Mouse (Mus musculus) liver, embryonic 12.5 days (tissue): ENCODE data around the gene Cfap126. TPM values are rescaled to one million over a fixed set of nuclear protein-coding genes. Genes with fewer than 3 reads are reported as not detected.
"Not testable (repeated sequence)": the region's sequence is repeated elsewhere in the genome, so short reads cannot be mapped to it uniquely, and the experiment has no call there.

ENCODE experiments used
- ATAC-seq: fragments of 200-750 bp; cut with Nextera tagmentation; 2 replicates; pipeline ENCODE4 v1.8.0; 2017; ENCODE audit warnings: moderate number of reproducible peaks, mild to moderate bottlenecking, moderate library complexity
- H3K27ac ChIP-seq: fragments of 300-500 bp; sonication (generic); 2 replicates; pipeline ENCODE4 v1.5.1; 2016; ENCODE audit warnings: mild to moderate bottlenecking
- H3K27me3 ChIP-seq: fragments of 300-500 bp; sonication (generic); replicated peaks from 2 replicates; pipeline ENCODE4 v1.6.1; 2016; ENCODE audit warnings: mild to moderate bottlenecking, moderate library complexity
- H3K36me3 ChIP-seq: fragments of 300-500 bp; sonication (generic); 2 replicates; pipeline ENCODE4 v1.6.1; 2016; ENCODE audit warnings: mild to moderate bottlenecking, moderate library complexity
- H3K4me1 ChIP-seq: fragments of 300-500 bp; sonication (generic); 2 replicates; pipeline ENCODE4 v1.6.1; 2016
- H3K4me2 ChIP-seq: fragments of 300-500 bp; sonication (generic); 2 replicates; pipeline ENCODE4 v1.6.1; 2016; ENCODE audit warnings: mild to moderate bottlenecking, moderate library complexity
- H3K4me3 ChIP-seq: fragments of 300-500 bp; sonication (generic); 2 replicates; pipeline ENCODE4 v1.5.1; 2016; ENCODE audit warnings: mild to moderate bottlenecking, moderate library complexity
- H3K9ac ChIP-seq: fragments of 300-500 bp; sonication (generic); 2 replicates; pipeline ENCODE4 v1.6.1; 2016; ENCODE audit warnings: mild to moderate bottlenecking, moderate library complexity
- H3K9me3 ChIP-seq: fragments of 300-500 bp; sonication (generic); replicated peaks from 2 replicates; pipeline ENCODE4 v1.6.1; 2016; ENCODE audit warnings: mild to moderate bottlenecking, moderate library complexity
- WGBS: fragments of 180-500 bp; shearing (Covaris S2); methylation state at CpG from one replicate; pipeline ENCODE4 v1.1.7; 2016; ENCODE audit not compliant: insufficient replicate concordance; 5-methylcytosine and 5-hydroxymethylcytosine counted together
- polyA plus RNA-seq: library from polyadenylated mRNA; unstranded; fragments of >200 nt; fragmentation: Nextera tagmentation; extraction: Ambion mirVana; gene quantifications from 2 replicates; pipeline ENCODE4 v1.2.1, GENCODE M21; 2016

The Cfap126 gene
- polyA plus RNA-seq, 1 experiment from 2014 or later = 2.1 TPM

DNA sequence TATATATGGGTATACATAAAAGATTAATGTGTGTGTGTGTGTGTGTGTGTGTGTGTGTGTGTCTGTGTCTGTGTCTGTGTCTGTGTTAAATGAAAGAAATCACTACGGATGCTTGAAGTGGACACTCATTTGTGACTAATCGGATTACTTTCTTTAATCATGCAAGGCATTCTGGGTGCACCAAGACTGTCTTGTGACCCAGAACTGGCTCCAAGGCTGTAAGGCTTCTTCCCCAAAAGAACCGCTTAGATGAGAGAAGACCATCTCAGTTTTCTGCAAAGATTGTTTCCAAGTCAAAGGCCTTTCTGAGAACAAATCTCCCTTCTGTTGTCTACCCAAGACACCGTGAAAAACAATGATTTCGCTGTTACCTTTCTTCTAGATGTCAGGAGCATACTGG lies 36.5 kb upstream of the Cfap126 start:
- H3K9ac ChIP-seq, H3K9me3 ChIP-seq, H3K36me3 ChIP-seq, ATAC-seq, H3K4me2 ChIP-seq, H3K4me1 ChIP-seq, H3K27ac ChIP-seq, H3K4me3 ChIP-seq: not testable (repeated sequence)
- H3K27me3 ChIP-seq = peaks cover 45% of the 10 kb centered on the region
- WGBS = 38% methylated on average over 5 of the region's 5 CpGs

DNA sequence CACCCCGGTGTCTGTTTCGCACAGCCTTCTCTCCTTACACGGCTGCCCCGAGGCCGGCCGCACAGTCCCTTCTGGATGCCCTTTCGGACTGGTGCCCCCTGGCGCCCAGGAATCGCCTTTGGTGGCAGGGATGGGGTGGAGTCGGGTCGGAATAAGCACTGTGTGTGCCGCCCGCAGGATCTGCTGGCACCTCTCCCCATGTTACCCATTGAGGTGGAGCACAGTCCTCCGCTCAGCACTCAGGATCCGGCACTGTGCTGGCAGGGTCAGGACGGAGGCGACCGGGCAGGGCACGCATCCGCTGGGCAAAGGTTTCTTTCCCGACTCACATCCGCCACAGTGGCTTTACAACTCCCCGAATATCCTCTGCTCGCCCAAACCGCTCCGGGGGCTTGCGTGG lies 35.8 kb upstream of the Cfap126 start:
- ATAC-seq, H3K9me3 ChIP-seq, H3K9ac ChIP-seq, H3K4me1 ChIP-seq, H3K27ac ChIP-seq, H3K36me3 ChIP-seq: not testable (repeated sequence)
- Histone ChIP-seq H3K4me2 (peak overlapping the region; percentile 43), H3K27me3 (peaks cover 45% of the 10 kb centered on the region), H3K4me3 (peak overlapping the region; percentile 22)
- WGBS = 5% methylated on average over 19 of the region's 27 CpGs

DNA sequence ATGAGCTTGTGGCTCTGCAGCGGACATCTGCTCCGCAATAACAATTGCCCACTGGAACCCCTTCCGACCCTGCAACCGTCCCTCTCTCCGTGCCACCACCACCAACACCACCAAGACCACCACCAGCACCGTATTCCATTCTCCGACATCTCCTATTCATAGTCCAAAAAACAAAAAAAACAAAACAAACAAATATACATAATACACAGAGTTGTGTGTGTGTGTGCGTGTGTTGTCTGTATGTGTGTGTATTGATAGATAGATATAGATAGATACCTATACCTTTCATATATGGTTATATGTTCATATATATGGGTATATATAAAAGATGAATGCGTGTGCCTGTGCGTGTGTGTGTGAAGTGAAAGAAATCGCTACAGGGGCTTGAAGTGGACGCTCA lies 35.3 kb upstream of the Cfap126 start:
- not testable (repeated sequence) for ATAC-seq, H3K9ac ChIP-seq, H3K4me1 ChIP-seq, H3K9me3 ChIP-seq, H3K27ac ChIP-seq, H3K36me3 ChIP-seq
- H3K4me2 ChIP-seq = peak overlapping the region; percentile 43
- WGBS = 22% methylated on average over 12 of the region's 12 CpGs
- peak overlapping the region; percentile 2; the same call in 1 of the 2 replicates for H3K4me3 ChIP-seq
- H3K27me3 ChIP-seq = peaks cover 45% of the 10 kb centered on the region

GRCm38 (mm10) chr1:171079345-171079744 lies 34.4 kb upstream of the Cfap126 start:
- not testable (repeated sequence) for H3K27ac ChIP-seq, H3K4me3 ChIP-seq, H3K9ac ChIP-seq, H3K4me1 ChIP-seq, H3K36me3 ChIP-seq, H3K9me3 ChIP-seq
- 0% methylated on average over 1 of the region's 35 CpGs for WGBS
- Histone ChIP-seq H3K27me3 (peaks cover 37% of the 10 kb centered on the region), H3K4me2 (peak overlapping the region; percentile 39; the same call in 1 of the 2 replicates)
- ATAC-seq = peak; percentile 74

- H3K4me3 ChIP-seq, H3K9ac ChIP-seq, H3K36me3 ChIP-seq, H3K4me2 ChIP-seq, H3K4me1 ChIP-seq, H3K27ac ChIP-seq, H3K9me3 ChIP-seq: not testable (repeated sequence)
- peaks cover 39% of the 10 kb centered on the region for H3K27me3 ChIP-seq
- peak; percentile 56 for ATAC-seq
- no CpG with 5 or more reads among the region's 43 CpGs for WGBS
These were observed 33.9 kb upstream of the Cfap126 start for GRCm38 (mm10) chr1:171079825-171080224.

DNA sequence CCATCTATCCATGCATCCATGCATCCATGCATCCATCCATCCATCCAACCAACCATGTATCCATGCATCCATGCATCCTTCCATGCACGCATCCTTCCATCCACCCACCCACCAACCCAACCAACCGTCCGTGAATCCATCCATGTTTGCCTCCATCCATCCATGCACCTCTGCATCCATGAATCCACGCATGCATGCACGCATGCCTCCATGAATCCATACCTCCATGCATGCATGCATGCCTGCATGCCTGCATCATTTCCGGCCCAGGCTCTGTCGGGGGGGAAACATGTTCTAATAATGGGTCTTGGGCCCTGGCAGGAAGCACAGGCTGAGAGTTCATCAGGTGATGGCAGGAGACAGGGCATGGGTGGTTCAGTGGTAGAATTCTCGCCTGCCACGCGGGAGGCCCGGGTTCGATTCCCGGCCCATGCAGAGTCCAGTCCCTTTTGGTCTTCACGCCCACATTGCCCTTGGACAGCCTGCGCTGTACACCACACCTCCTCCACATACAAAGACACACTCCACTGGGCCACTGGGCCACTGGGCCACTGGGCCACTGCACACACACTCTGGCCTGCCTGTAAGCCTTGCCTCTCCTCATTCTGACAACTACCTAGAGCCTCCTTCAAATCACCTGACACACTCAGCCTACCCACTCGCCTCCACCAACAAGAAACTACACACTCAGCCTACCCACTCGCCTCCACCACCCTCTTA lies 32.0 kb upstream of the Cfap126 start:
- not testable (repeated sequence) for H3K36me3 ChIP-seq, H3K4me3 ChIP-seq, H3K27ac ChIP-seq, H3K9me3 ChIP-seq, H3K9ac ChIP-seq
- Histone ChIP-seq H3K4me1 (peaks cover 11% of the 10 kb centered on the region; the same call in 1 of the 2 replicates), H3K4me2 (peak overlapping the region; percentile 29), H3K27me3 (peaks cover 51% of the 10 kb centered on the region)
- ATAC-seq = peak; percentile 76
- WGBS = 19% methylated on average over 14 of the region's 17 CpGs

DNA sequence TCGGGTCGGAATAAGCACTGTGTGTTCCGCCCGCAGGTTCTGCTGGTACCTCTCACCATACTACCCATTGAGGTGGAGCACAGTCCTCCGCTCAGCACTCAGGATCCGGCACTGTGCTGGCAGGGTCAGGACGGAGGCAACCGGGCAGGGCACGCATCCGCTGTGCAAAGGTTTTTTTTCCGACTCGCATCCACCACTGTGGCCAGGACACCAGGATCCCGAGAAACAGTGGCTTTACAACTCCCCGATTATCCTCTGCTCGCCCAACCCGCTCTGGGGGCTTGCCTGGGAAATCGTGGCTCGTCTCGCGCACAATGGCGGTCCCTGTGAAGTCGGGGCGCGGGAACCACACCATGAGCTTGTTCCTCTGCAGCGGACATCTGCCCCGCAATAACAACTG lies 28.0 kb upstream of the Cfap126 start:
- no peak for ATAC-seq

DNA sequence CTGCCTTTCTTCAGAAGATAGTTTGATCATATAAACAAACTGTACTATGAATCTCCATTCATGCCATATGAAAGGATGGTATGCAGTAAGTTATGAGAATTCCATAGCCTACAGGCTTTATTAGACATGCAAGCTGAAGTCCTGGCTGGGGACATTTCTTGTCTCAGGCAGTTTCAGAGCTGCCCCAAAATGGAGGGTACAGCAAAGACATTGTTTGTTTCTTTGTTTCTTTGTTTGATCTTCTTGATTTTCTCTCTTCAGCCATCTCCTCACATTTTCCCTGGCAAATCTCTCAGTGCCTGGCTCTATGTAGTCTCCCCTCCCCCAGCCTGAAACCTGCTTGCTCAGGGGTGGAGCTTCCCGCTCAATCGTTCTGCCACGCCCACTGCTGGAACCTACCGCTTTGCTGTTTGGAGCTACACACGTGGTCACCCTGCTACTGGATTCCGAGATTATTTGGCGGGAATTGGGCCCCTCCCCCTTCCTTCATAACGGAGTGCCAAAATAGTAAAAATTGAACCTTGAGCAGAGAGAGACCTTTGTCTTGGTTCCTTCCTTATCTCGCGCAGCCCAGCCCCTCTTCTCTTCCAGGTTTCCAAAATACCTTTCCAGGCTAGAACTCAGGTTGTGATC lies 25.4 kb upstream of the Cfap126 start:
- not testable (repeated sequence) for H3K4me3 ChIP-seq, H3K9me3 ChIP-seq, H3K36me3 ChIP-seq, ATAC-seq, H3K9ac ChIP-seq, H3K27ac ChIP-seq
- Histone ChIP-seq H3K4me1 (peaks cover 22% of the 10 kb centered on the region), H3K27me3 (peaks cover 37% of the 10 kb centered on the region), H3K4me2 (peak overlapping the region; percentile 57)
- 4% methylated on average over 10 of the region's 10 CpGs for WGBS

More for the DNA sequence above, 28.0 kb upstream of the Cfap126 start:
- Histone ChIP-seq H3K27ac (no peak overlapping the region), H3K4me2 (peak overlapping the region; percentile 70), H3K4me3 (peak overlapping the region; percentile 52), H3K9me3 (no peaks in the 10 kb centered on the region), H3K36me3 (no peaks in the 10 kb centered on the region), H3K27me3 (peaks cover 37% of the 10 kb centered on the region), H3K4me1 (peaks cover 22% of the 10 kb centered on the region), H3K9ac (peak overlapping the region; percentile 48)
- WGBS = 2% methylated on average over 26 of the region's 26 CpGs

DNA sequence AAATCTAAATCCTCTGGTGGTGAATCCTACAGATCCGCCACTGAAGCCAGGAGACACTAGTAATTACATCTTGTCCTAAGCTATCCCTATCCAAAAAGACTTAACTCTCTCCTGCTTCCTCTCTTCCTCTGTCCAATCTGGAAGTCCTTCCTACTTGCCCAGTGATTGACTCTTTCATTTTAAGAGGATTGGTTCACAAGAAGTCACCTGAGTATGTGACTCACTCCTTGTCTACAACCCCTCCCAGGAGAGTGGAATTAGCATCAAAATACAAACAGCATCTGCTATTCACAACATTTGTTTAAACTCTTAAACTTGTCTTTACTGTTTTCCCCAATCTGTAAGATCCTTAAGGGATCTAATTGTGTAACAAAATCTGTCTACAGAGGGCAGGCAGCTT lies 23.8 kb upstream of the Cfap126 start:
- ATAC-seq = no peak
- H3K4me1 ChIP-seq = peaks cover 26% of the 10 kb centered on the region
- no peaks in the 10 kb centered on the region for H3K9me3 ChIP-seq
- H3K4me2 ChIP-seq = no peak overlapping the region
- no peak overlapping the region for H3K9ac ChIP-seq
- peaks cover 33% of the 10 kb centered on the region for H3K27me3 ChIP-seq
- WGBS = 84% methylated on average over 1 of the region's 1 CpGs
- H3K4me3 ChIP-seq = no peak overlapping the region
- H3K27ac ChIP-seq = no peak overlapping the region
- no peaks in the 10 kb centered on the region for H3K36me3 ChIP-seq

DNA sequence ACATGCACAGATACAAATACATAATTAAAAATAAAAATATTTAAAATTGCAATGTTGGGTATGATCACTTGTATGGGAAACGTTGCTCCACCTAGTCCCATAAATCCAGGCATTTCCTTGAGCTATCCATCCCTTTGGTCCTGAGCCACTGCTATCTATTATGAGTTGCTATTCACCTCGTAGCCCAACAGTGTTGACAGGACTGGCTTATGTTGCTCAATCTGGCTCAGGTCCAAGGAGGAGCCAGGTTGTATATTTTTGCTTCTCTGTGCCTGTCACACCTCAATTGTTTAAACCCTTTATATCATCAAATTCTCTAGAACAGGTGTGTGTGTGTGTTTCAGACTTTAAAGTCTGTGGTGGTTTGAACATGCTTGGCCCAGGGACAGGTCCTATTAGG lies 23.0 kb upstream of the Cfap126 start:
- Histone ChIP-seq H3K4me3 (no peak overlapping the region), H3K9me3 (no peaks in the 10 kb centered on the region), H3K4me2 (no peak overlapping the region), H3K27me3 (peaks cover 25% of the 10 kb centered on the region), H3K4me1 (peaks cover 32% of the 10 kb centered on the region), H3K9ac (no peak overlapping the region), H3K27ac (no peak overlapping the region), H3K36me3 (no peaks in the 10 kb centered on the region)
- ATAC-seq = no peak
- WGBS = 60% methylated on average over 2 of the region's 2 CpGs

DNA sequence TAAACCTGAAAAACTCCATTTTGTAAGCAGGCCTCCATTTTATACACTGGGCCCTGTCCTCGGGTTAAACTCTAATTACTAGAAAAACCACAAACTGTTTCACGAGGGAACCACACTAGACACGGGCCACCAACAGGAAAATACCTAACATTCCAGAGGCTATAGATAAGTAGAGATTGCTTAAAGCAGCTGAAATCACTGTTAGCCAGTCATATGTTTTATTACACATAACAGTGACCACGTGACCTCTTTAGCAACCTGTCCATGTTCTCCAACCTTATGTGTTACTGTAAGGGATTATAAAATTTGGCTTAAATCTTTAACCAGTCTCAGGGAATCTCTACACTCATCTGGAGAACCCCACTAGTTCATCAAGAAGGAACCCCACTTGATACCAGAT lies 19.3 kb upstream of the Cfap126 start:
- WGBS = 30% methylated on average over 4 of the region's 4 CpGs
- H3K27ac ChIP-seq = no peak overlapping the region
- ATAC-seq = no peak

DNA sequence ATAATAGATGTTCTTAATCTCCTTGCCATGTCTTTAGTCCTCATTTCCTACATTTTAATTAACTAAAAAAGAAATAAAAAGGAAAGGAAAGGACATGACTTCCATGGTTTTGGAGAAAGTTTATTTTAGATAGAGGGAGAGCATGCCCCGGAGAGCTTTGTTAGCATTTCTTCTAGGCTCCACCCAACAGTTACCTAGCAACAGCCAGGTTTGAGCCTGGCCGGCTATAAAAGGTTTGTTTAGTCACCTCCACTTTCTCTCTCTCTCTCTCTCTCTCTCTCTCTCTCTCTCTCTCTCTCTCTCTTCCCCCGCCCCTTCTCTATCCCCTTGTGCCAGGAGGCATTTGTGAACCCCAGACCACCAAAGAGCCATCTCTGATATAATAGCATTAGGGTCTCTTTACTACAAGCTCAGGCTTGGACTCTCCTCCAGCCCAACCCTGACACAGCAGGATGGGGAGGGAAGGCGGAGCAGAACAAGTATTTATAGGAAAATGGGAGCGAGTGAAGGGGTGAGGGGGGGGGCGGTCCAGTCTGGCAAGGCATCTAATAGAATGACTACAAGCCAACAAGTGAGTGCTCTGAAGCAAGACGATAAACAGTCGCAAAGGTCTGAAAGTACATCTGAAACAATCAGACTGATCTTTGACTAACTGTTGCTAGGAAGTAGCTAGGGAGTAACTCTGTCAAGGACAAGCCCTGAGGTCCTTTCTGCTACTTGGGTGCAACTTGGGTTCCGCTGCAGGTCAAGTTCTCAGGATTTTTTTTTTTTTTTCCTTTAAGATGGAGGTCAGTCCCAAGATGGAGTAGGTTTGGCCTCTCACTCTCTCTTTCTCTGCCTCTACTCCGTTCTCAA lies 17.4 kb upstream of the Cfap126 start:
- no peaks in the 10 kb centered on the region for H3K9me3 ChIP-seq
- 0 out of 2 replicates have a peak, but pooled peaks cover 9% of the 10 kb centered on the region for H3K27me3 ChIP-seq
- peaks cover 55% of the 10 kb centered on the region for H3K4me1 ChIP-seq
- WGBS = 30% methylated on average over 10 of the region's 10 CpGs
- no peak overlapping the region for H3K9ac ChIP-seq
- H3K27ac ChIP-seq = 0 out of 2 replicates have a peak overlapping the region, but pooled peaks have one; percentile 20
- peak overlapping the region; percentile 43 for H3K4me2 ChIP-seq
- no peak overlapping the region for H3K4me3 ChIP-seq
- no peaks in the 10 kb centered on the region for H3K36me3 ChIP-seq
- no peak for ATAC-seq

More for the DNA sequence above, 19.3 kb upstream of the Cfap126 start:
- Histone ChIP-seq H3K4me1 (peaks cover 40% of the 10 kb centered on the region), H3K4me2 (no peak overlapping the region), H3K4me3 (no peak overlapping the region), H3K27me3 (0 out of 2 replicates have a peak, but pooled peaks cover 9% of the 10 kb centered on the region), H3K9ac (no peak overlapping the region), H3K9me3 (no peaks in the 10 kb centered on the region), H3K36me3 (no peaks in the 10 kb centered on the region)
